Mouse (Mus musculus) CD8-positive naive resting alpha-beta T cell, adult 2 months (primary cell): ENCODE results near the gene Farp2.

Source experiments
- DNase-seq, 2 experiments: peaks; one replicate each; pipeline ENCODE4 v3.0.0; 2022; ENCODE audit warnings: low read depth in 2 of 2, low spot score in 2 of 2

Gene Farp2

DNA sequence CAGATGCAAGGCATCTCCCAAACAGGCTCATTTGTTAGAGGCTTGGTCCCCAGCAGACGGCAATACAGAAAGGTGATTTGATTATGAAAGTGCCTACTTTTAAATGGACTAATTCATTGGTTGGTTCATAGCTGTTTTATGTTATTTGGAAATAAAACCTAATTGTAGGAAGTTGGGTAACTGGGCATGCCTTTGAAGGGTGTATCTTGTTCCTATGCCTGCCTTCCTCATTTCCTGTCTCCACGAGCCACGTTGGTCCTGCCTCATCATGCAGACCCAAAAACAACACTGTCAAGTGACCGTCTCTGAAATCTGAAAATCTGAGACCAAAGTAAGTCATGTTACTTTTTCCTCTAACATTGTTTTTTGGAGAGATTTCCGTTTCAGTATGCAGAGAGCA is 39.5 kb downstream of the Farp2 start:
- no peak for DNase-seq

- DNase-seq = no peak
These were observed 51.3 kb downstream of the Farp2 start for GRCm38 (mm10) chr1:93563224-93563623.

DNA sequence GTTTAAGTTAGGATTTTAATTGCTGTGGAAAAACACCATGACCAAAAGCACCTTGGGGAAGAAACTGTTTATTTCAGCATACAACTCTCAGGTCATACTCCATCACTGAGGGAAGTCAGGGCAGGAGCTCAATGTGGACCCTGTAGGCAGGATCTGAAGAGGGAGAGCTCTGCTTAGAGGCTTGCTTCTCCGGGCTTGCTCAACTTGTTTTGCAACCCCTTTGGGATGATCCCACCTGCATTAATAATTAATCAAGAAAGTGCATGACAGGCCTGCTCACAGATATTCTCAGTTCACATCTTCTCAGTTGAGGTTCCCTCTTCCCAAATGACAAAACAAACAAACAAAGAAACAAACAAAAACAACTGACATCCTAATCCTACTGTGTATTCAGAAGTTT is 51.8 kb downstream of the Farp2 start:
- DNase-seq = no peak

- no peak for DNase-seq
These were observed 52.9 kb downstream of the Farp2 start for GRCm38 (mm10) chr1:93564781-93565180.

DNA sequence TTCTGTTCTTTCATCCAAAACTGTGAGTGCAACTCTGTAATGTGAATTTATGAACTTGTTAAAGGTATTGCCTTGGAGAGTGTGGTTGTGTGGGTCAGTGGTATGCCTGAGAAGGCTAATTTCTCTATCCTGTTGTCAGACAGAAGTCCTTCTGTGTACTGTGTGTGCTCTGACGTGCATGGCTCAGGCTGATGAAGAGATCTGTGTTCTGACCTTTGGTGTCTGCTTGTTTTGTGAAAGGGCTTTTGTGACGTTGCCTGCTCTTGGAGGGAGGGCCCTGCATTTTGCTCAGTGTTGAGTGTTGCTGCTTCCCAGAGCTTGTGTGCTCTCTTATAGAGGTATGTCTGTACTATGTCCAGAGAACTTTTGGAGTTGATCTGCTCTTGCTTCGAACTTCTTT is 55.1 kb downstream of the Farp2 start:
- no peak for DNase-seq

- DNase-seq = no peak
These were observed 56.0 kb downstream of the Farp2 start for GRCm38 (mm10) chr1:93567717-93568497.

DNA sequence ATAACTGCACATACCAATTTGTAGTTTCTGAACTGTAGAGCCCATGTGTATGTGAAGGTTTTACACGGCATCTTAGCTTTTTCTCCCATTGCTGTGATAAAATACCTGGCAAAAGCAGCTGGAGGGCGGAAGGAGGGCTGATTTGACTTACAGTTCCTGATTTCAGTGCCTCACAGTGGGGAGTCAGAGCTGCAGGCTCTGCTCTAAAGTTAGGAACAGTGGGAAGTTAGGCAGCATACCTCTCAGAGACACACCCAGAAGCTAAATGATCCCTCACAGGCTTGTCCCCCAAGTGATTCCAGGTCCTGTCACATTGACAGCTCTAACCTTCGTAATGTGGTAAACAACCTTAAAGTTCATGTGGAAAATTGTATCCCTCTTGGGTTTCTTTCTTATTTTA is 65.2 kb downstream of the Farp2 start:
- DNase-seq = no peak

DNA sequence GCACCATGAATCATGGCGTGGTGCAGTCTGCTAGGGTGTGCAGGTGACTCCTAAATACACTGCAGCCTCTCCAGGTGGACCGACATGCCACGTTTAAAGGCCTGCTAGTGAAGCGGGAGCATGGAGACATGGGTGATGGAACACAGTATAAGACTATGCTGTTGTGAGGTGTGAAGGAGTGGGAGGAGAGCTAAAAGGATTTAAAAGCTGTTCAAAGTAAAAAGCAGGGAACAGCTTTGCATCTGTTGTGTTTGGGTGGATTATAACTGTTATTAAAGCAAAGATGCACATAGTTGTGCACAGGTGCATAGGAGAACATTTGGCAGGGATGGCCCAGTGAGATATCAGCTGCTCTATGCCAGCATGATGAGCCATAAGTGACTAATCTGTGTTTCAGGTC is 66.0 kb downstream of the Farp2 start:
- no peak for DNase-seq

GRCm38 (mm10) chr1:93581545-93581944 is 69.7 kb downstream of the Farp2 start:
- no peak for DNase-seq

GRCm38 (mm10) chr1:93588346-93588745 is 76.5 kb downstream of the Farp2 start:
- DNase-seq = no peak

DNA sequence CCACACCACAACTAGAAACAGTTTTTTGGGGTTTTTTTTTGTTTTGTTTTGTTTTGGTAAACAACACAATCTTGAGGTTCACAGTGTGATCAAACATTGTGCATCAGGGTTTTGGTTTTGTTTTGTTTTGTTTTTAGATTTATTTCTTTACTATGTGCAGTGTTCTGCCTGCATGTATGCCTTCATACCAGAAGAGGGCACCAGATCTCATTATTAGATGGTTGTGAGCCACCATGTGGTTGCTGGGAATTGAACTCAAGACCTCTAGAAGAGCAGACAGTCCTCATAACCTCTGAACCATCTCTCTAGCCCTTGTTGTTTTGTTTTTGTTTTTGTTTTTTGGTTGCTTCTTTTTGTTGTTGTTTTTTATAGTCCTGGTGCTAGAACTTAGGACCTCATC is 82.1 kb downstream of the Farp2 start:
- DNase-seq = no peak

GRCm38 (mm10) chr1:93595916-93596315 is 84.0 kb downstream of the Farp2 start:
- no peak for DNase-seq

DNA sequence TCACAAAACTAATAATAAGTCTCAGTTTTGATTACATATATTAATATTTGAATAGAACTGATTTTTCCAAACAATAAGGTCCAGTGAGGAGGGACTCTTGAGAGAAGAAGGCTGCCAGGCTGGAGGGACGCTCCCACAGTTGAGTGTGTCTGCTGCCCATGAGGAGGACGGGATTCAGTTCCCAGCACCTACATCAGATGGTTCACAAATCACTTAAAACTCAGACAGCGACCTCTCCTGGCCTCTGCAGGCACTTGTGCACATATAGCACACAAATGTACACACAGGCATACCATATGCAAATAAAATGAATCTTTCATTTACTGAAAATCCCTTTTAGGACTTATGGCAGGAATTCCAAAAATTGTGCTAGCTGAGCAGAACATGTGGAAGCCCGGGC is 91.0 kb downstream of the Farp2 start:
- no peak for DNase-seq

DNA sequence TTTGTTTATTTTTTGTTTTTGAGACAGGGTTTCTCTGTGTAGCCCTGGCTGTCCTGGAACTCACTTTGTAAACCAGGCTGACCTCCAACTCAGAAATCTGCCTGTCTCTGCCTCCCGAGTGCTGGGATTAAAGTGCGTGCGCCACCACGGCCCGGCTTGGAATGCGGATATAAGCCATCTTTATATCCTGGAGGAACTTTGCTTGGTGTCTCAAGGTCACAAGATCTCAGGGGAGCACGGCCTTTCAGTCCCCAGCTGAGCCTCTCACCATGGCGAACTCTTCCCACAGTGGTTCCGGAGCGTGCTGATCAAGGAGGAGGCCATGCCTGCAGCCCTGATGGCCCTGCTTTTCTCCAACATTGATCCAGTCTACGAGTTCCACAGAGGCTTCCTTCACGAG is 92.0 kb downstream of the Farp2 start:
- DNase-seq = no peak

DNA sequence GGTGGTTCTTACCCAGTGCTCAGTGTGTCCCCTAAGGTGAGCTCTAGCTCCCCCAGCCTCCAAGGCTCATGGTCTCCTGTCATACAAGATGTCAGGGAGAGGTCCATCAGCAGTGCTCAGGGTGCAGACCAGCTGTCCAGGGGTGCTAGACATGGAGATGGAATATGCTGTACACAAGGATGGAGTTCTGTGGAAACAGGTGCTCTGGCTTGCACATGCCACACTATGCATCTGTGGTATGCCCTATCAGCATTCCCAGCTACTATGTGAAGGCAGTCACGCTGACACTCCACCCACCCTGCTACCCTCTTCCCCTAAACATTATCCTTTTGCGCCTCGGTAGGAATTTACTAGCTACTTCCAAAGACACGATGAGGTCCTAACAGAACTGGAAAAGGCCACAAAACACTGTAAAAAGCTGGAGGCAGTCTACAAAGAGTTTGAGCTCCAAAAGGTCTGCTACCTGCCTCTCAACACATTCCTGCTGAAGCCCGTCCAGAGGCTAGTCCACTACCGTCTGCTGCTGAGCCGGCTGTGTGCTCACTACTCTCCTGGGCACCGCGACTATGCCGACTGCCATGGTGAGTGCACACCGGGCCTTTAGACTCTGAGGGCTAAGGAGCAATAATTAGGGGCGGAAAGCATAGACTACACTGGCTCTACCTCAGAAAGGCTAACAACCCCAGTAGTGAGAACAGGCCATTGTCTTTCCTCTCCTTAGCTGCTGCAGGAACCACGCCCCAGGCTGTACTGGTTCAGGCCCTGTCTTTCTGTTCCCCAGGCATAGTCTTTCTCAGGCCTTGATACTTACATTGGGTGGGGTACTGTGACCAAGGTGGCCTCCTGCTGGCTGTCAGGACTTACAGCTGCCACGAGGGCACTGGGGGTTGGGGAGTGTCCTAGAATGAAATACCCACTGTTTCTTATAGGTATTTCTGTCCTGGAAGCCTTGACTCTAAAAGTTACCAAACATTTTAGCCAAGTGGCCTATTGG is 95.5 kb downstream of the Farp2 start:
- DNase-seq = no peak

- DNase-seq = no peak
These were observed 96.9 kb downstream of the Farp2 start for GRCm38 (mm10) chr1:93608696-93609245.

- no peak for DNase-seq
These were observed 97.9 kb downstream of the Farp2 start for GRCm38 (mm10) chr1:93609762-93610161.

- no peak for DNase-seq
These were observed 106.3 kb downstream of the Farp2 start for GRCm38 (mm10) chr1:93618059-93618748.

GRCm38 (mm10) chr1:93618948-93619347 is 107.1 kb downstream of the Farp2 start:
- no peak for DNase-seq

DNA sequence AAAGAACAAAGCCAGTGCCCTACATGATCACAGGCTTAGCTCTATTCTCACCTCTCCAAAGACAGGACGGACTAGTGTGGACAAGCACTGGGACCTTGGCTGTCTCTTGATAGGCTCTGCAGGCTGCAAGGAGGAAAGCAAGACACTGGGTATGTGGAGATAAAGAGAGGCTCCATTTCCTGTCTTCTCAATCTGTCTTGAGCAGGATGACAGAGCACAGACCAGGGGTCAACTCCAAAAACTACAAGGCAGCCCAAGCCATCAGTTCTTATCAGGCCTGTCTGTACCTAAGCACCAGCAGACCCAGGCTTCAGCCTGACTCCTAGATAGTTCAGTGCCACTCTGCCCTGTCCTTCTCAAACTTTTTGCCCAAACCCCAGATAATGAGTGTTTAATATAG is 112.6 kb downstream of the Farp2 start:
- DNase-seq = no peak

DNA sequence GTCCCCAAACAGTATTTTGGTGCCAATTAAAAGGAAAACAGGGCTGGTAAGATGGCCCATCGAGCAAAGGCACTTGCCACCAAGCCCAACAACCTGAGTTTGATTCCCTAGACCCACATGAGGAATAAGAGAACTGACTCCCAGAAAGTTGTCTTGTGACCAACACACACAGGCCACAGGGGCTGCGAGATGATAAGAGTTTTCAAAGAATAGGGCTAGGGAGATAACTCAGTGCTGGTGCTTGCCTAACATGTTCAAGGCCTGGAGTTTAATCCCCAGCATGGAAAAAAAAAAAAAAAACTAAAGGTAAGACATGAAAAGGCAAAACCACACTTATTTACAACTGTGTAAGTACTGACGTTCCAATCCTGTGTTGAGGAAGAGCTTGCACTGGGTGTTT is 118.9 kb downstream of the Farp2 start:
- DNase-seq = no peak
